Mouse (Mus musculus) regulatory T cell (primary cell): ENCODE results near the gene Cela1.

Experiments used
- in situ Hi-C: fragments of 300-600 bp; cut with MboI, MseI; formaldehyde crosslinking; loops from one replicate; pipeline ENCODE4 v1.15.1; 2025; ENCODE audit warnings: high pct_unique_total_duplicates

Gene Cela1

DNA sequence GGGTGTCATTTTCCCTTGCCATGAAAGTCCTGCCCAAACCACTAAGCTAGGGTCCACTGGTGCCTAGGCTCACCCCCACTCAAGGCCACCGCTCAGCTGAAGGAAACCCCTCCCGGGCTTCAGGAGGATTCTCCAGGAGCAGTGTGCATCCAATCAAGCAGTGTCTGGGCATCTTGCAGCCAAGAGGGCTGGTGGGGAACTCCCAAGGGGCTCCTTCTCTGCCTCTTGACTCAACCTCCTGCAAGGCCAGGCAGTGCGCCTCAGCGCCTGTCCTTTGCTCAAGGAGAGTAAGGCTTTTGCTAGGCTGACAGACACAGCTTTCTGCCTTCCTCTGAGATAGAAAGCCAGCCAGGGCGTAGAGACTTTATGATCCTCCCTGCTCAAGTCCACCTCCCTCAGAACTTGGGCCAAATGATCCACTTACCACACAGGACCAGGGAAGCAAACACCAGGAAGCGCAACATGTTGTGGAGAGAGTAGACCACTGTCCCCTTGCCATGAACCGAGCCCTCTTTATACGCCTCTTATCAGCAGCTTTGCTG lies at the start of gene Cela1:
Gene Cela1 (minus strand): TSS at position 492 of the 542 bp plus-strand sequence.
- in situ Hi-C loops, result no loop called here

GRCm38 (mm10) chr15:100735953-100736300 lies 48.2 kb upstream of the Cela1 start:
- in situ Hi-C loops, result no loop called here

- in situ Hi-C loops, result no loop called here
These were observed 47.6 kb upstream of the Cela1 start for GRCm38 (mm10) chr15:100735095-100735952.

DNA sequence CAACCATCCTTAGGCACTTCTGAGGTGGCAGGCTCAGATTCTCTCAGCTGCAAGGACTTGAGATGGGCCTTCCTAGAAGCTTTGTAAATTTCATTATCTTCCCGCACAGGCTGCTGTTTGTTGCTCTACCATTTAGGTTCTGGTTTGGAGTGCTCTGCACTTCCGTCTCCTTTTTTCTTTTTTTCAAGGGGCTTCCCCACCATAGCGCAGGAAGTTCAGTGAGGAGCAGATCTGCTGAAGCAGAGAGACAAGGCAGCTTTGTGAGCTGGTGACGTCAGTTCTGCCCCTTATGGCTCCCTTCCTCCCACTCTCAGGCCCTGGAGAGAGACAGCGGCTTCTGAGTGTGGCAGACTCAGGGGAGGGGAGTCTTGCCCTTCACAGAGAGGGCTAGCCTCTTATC lies 44.9 kb upstream of the Cela1 start:
- in situ Hi-C loops, result no loop called here

DNA sequence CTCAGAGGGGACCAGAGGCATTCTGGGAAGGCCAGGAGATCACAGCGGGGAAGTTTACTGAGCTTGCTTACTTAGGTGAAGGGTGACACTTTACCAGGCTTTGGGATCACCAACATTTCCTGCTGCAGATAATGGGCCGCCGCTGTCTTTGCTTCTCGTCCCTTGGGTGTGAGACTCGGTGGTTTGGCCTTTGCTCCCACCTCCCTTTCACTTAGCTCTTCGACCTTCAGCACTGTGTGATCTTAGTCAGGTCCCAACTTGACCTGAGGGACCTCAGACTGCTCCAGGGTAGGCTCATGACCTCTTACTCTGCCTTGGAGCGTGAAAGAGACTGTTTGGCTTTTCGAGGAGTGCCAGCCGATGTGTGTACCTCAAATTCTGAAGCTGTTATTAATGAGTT lies 43.4 kb upstream of the Cela1 start:
- in situ Hi-C loops, result no loop called here

GRCm38 (mm10) chr15:100729281-100729985 lies 41.7 kb upstream of the Cela1 start, which contains the start of gene Galnt6:
TSS of gene Galnt6 (minus strand) at chr15:100729376.
- in situ Hi-C loops, result no loop called here

- in situ Hi-C loops, result no loop called here
These were observed 40.9 kb upstream of the Cela1 start for GRCm38 (mm10) chr15:100728586-100728985.

DNA sequence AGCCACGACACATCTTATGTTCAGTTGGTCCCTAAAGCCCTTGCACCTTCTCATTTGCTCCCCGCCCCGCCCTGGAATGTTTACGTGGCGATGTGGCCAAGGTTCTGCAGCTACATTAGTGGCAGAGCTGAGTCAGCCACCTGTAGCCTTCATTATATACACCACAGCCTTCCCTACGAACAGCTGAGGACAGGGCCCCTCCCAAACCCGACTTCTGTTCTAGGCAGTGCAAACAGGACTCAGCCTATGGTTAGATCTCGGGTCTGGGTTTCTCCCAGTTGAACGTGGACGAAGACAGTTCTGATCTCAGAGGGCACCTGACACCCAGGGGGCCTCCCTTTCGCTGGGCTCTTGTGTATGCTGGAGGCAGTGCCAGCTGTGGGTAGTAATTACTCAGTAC lies 40.1 kb upstream of the Cela1 start:
- in situ Hi-C loops, result no loop called here

- in situ Hi-C loops, result no loop called here
These were observed 39.0 kb upstream of the Cela1 start for GRCm38 (mm10) chr15:100726721-100727120.

GRCm38 (mm10) chr15:100723505-100723904 lies 35.8 kb upstream of the Cela1 start:
- in situ Hi-C loops, result no loop called here

DNA sequence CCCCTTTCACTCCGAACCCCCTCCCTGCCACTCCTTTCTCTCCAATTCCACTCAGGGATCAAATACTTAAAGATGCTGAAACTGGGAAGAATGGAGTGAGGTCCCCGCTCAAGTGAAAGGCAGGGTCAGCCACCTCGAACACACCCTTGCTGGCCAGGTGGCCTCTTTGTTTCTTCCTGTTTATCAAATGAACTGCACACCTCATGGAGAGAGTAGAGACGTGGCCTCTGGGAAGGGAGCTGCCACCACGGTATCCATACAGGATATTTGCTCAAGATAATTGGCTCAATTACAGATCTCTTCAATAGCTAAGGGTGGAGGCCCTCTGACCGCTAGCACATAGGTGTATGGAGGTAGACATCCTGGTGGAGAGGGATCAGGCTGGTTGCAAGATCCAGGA lies 34.8 kb upstream of the Cela1 start:
- in situ Hi-C loops, result no loop called here

DNA sequence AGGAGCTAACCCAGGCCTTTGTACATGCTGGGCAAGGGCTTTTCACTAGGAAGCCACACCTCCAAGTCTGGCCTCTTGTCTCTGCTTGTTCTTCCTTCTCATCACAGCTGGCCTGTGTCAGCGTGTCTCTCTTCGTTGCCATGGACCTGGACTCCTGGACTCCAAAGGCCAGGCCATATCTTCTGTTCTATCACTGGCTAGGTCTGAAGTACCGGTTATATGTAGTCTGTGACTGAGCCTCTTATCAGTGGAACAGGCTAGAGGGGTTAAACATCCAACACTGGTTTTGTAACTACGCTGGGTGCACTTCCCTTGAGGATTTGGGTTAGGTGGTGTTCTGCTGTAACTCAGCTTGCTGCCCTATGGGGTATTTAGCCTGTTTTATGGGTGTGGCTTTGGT lies 34.3 kb upstream of the Cela1 start:
- in situ Hi-C loops, result no loop called here

- in situ Hi-C loops, result no loop called here
These were observed 33.7 kb upstream of the Cela1 start for GRCm38 (mm10) chr15:100721445-100721844.

DNA sequence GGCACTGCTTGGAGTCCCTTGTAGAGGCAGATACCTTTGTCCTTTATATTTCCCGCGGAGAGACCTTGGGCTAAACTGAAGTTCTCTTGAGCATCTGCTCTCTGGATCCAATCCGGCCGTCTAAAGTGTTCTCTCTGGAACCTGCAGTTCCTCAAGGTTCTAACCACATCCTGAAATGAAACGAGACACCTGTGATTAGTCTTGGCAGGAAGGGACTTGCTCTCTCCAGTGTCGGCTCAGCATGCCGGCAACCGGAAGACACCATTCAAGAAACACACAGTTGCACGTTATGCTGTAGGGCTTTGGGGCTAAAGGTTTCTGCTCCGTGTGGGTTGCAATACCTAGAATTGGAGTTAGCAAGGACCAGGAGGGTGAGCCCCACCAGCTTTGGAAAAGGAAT lies 32.3 kb upstream of the Cela1 start:
- in situ Hi-C loops, result no loop called here

DNA sequence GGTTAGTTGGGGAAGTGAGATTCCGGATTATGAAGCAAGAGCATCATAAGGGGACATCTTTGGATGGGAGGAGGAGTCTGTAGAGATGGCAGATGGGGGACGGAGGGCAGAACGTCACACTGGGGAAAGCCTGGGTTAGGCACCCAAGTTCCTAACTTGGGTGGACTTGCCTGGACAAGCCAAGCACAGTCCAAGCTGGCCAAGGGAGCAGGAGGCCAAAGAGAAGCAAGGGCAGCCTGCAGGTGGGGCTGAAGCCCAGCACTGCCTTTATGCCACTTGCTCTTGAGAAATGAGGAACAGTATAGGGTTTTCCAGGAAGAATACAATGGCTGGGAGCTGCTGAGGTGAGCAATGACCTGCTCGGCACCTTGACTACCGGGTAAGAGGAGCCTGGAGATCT lies 31.5 kb upstream of the Cela1 start:
- in situ Hi-C loops, result no loop called here

GRCm38 (mm10) chr15:100718572-100718971 lies 30.9 kb upstream of the Cela1 start:
- in situ Hi-C loops, result no loop called here

DNA sequence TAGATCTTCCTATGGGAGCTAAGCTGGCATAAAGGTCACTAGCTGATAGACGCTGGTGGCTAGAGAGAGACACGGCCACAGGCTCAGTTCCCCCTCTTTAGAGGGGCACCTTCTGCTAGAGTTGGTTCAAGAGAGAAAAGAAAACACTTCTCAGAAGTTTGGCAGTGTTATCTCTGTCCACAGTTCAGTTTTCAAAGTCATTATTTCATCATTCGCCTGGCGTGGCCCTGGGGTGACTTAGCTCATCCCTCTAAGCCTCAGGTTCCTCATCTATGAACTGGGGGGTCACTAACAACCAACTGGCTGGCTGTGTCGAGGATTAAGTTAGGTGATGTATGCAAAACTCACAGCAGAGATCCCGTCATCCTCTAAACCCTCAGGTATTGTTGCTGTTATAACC lies 30.2 kb upstream of the Cela1 start:
- in situ Hi-C loops, result no loop called here

DNA sequence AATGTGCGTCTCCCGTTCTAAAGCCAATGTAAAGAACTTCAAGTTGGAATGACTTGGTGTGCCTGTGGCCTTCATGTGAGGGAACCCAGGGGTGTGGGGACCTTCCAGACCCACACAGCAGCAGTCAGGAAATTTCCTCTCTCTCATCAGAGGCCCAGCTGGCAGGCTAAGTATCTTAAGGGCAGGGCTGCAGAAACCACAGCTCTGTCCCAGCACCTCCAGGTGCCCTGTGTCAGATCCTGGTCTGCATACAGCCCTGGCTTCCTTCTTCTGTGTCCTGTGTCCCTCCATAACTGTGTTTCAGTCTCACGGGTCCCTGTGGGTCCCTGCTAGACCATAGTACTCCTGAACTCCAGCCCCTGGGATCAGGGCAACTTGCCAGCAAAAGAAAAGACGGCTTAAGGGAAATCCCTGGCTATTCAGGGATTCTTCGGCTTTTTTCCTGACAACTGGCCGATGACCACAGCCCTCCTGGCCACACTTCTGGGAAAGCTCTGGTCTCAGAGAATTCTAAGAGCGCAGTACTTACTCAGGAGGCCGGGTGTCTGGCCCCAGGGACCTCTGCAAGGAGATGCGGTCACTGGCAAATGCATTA lies 27.8 kb upstream of the Cela1 start:
- in situ Hi-C loops, result no loop called here

- in situ Hi-C loops, result no loop called here
These were observed 26.7 kb upstream of the Cela1 start for GRCm38 (mm10) chr15:100714470-100714869.

DNA sequence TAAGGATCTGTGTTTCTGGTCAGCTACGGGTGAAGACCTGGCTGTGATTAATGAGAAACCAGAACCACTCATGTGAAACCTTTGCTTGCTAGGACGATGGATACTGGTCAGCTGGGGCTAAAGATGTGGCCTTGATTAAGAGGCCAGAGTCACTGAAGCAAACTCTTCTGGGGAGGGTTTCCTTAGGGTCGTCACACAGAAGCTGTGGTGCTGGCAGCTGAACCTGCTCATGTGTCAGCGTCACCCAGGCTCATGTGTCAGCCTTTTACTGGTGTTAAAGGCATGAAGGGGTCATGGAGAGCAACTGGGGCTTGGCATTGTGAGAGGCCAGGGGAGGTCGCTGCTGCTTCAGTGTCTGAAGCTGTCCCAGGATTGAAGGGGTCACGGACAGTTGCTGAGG lies 23.1 kb upstream of the Cela1 start:
- in situ Hi-C loops, result no loop called here

- in situ Hi-C loops, result no loop called here
These were observed 20.8 kb upstream of the Cela1 start for GRCm38 (mm10) chr15:100708433-100709078.

DNA sequence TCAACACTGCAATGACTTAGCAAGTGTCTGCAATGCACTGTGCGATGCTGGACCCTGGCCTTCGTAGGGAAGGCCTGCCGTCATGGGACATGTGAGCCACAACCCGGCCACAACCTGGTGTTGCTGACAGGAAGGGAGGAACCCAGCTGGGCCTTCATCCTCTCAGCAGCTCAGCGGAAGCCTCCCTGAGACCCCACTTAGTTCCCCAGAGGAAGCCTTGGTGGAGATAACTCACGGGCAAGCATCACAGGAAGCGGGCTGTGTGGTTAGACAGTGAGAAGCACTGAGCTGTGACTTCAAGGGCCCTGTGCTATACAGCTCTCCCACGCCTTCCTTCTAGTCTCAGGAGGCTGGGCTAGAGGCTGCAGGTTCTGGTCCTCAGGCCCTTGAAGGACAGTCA lies 18.5 kb upstream of the Cela1 start:
- in situ Hi-C loops, result no loop called here
